Mouse (Mus musculus): ENCODE data around the gene Cry2. TPM values are rescaled to one million over a fixed set of nuclear protein-coding genes. Genes with fewer than 3 reads are reported as not detected.

The Cry2 gene
- polyA plus RNA-seq, 1 experiment from 2014 or later = 21.9 TPM

DNA sequence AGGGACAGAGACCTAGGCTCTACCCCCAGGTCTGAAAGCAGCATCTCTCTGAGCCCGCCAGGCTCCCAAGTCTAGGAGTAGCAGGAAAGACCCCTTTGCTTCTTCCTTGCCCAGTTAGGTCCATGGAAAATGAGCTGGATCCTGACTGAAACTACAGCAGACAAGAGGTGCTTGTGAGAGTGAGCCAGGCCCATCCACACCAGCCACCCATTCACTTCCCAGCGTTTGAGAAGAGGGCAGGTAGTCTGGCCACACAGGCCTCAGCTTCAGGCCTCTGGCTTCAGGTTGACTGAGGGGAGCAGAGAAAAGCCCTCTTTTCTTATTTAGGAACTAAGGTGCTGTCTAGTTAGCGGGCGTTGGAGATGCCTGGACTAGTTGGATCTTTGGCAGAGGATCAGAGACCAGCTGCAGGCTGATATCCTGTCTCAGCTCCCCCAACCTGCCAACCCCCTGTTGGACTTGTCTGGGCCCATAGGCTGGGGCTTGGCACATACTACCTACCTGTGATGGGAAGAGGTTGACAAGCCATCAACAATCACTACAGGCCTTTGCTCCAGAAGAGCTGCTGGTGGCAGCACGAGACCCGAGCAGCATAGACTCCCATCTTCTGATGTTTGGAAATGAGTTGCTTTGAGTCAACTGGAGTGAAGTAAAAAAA is 71.1 kb downstream of the Cry2 start:
- DNase-seq (ENCODE audit: low spot score, missing footprints) (no peak), ATAC-seq (ENCODE audit: low FRiP score) (no peak)
- Histone ChIP-seq H3K9ac (ENCODE audit: low read length) (no peak overlapping the region), H3K36me3 (ENCODE audit: control insufficient read depth, insufficient read depth, low read length) (peaks cover 9% of the 10 kb centered on the region; the same call in 1 of the 2 replicates), H3K27me3 (ENCODE audit: control insufficient read depth, insufficient read depth, low read length) (no peaks in the 10 kb centered on the region), H3K4me1 (ENCODE audit: control insufficient read depth, insufficient read depth, low read length) (no peaks in the 10 kb centered on the region), H3K4me3 (ENCODE audit: low read depth, low read length) (no peak overlapping the region), H3K9me3 (ENCODE audit: control insufficient read depth, low read length) (no peaks in the 10 kb centered on the region), H3K4me2 (no peak overlapping the region), H3K27ac (ENCODE audit: low read depth, low read length) (no peak overlapping the region)
- WGBS = 90% methylated on average over 6 of the region's 6 CpGs

DNA sequence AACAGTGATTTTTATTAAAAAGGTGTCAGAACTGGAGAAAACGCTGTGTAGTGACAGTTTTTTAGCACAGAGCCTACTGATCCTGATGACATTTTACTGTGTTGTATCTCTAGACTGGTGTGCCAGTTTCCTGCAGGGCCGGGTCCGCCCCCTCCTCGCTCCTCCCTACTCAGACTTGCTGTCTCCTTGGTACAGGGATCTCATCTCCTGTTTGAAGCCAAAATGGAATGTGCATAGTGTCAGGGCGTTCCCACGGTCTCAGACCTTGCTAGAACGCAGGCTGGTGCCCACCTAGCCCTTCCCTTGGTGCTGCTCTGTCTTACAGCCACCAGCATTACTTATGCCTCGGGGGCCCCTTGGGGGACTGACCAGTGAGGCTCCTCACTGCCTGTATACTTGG is 72.0 kb downstream of the Cry2 start:
- ATAC-seq (ENCODE audit: low FRiP score) (no peak), DNase-seq (ENCODE audit: low spot score, missing footprints) (no peak)
- Histone ChIP-seq H3K36me3 (ENCODE audit: control insufficient read depth, insufficient read depth, low read length) (peaks cover 12% of the 10 kb centered on the region; the same call in 1 of the 2 replicates), H3K9ac (ENCODE audit: low read length) (no peak overlapping the region), H3K27me3 (ENCODE audit: control insufficient read depth, insufficient read depth, low read length) (no peaks in the 10 kb centered on the region), H3K4me2 (no peak overlapping the region), H3K9me3 (ENCODE audit: control insufficient read depth, low read length) (no peaks in the 10 kb centered on the region), H3K4me3 (ENCODE audit: low read depth, low read length) (no peak overlapping the region), H3K27ac (ENCODE audit: low read depth, low read length) (no peak overlapping the region), H3K4me1 (ENCODE audit: control insufficient read depth, insufficient read depth, low read length) (no peaks in the 10 kb centered on the region)
- 80% methylated on average over 8 of the region's 8 CpGs for WGBS

DNA sequence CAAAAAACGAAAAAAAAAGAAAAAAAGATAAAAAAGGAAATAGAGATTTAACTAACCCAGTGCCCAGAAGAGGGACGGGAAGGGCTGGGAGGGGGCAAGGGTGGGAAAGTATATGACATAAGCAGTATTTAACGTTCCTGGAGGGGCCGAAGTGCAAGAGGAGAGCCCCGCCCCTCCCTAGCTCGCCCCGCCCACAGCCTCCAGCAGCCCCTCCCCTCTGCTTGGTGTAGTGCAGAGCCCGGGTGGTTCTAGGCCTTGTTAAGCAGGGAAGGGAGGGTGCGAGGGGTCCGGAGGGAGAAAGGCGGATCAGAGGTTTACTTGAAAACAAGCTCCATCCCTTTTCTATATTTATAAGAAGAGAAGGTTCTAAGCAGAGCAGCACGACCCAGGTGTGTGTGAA is 73.0 kb downstream of the Cry2 start:
- H3K27me3 ChIP-seq (ENCODE audit: control insufficient read depth, insufficient read depth, low read length) = no peaks in the 10 kb centered on the region
- no peaks in the 10 kb centered on the region for H3K9me3 ChIP-seq (ENCODE audit: control insufficient read depth, low read length)
- no peak overlapping the region for H3K9ac ChIP-seq (ENCODE audit: low read length)
- ATAC-seq (ENCODE audit: low FRiP score) (peak; percentile 59), DNase-seq (ENCODE audit: low spot score, missing footprints) (no peak)
- H3K4me3 ChIP-seq (ENCODE audit: low read depth, low read length) = no peak overlapping the region
- no peaks in the 10 kb centered on the region for H3K4me1 ChIP-seq (ENCODE audit: control insufficient read depth, insufficient read depth, low read length)
- 19% methylated on average over 12 of the region's 12 CpGs for WGBS
- no peak overlapping the region for H3K4me2 ChIP-seq
- H3K36me3 ChIP-seq (ENCODE audit: control insufficient read depth, insufficient read depth, low read length) = peaks cover 12% of the 10 kb centered on the region; the same call in 1 of the 2 replicates
- no peak overlapping the region for H3K27ac ChIP-seq (ENCODE audit: low read depth, low read length)

DNA sequence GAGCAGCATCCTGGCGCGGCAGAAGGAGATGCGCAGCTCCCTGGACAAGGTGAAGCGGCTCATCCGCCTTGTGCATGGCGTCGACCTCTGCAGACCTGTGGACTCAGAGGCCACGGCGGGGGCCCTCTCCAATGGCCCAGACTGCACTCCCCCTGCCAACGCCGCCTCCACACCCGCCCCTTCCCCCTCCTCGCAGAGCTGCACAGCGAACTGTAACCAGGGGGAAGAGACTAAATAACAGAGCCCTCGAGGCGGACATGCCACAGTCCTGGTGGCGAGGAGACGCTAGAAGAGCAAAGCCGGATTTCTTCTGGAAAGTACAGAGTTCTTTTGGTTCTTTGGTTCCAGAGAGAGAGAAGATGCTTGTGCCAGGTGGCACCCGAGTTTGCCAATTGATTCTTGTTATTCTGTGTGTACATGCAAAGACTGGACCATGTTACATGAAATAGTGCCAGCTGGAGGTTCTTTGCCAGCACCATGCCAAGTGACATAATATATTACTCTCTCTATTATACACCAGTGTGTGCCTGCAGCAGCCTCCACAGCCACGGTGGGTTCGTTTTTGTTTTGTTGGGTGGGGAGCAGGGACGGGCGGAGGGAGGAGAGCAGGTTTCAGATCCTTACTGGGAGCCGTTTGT is 73.5 kb downstream of the Cry2 start:
- Histone ChIP-seq H3K9me3 (ENCODE audit: control insufficient read depth, low read length) (no peaks in the 10 kb centered on the region), H3K27ac (ENCODE audit: low read depth, low read length) (no peak overlapping the region), H3K27me3 (ENCODE audit: control insufficient read depth, insufficient read depth, low read length) (no peaks in the 10 kb centered on the region), H3K4me2 (no peak overlapping the region), H3K36me3 (ENCODE audit: control insufficient read depth, insufficient read depth, low read length) (peaks cover 12% of the 10 kb centered on the region; the same call in 1 of the 2 replicates), H3K9ac (ENCODE audit: low read length) (no peak overlapping the region), H3K4me1 (ENCODE audit: control insufficient read depth, insufficient read depth, low read length) (no peaks in the 10 kb centered on the region), H3K4me3 (ENCODE audit: low read depth, low read length) (no peak overlapping the region)
- no peak for DNase-seq (ENCODE audit: low spot score, missing footprints)
- ATAC-seq (ENCODE audit: low FRiP score) = no peak
- 72% methylated on average over 25 of the region's 25 CpGs for WGBS

DNA sequence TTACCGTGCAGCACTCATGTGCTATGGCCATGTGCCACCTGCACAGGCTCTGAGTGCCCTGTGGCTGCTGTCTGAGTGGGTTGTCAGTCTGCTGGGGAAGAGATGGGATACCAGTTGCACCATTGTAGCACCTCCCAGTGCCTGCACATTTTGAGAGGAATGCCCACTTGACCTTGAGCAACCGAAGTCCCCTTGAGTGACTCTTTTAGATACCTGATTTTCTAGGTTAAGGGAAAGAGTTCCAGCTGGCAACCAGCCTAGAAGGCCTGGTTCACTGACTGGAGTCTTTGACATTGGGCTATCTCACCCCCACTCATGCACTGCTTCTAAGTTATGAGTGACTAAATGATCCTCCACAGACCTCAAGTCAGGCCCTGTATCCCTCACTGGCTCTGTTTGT is 74.5 kb downstream of the Cry2 start:
- 96% methylated on average over 2 of the region's 2 CpGs for WGBS
- Histone ChIP-seq H3K27ac (ENCODE audit: low read depth, low read length) (no peak overlapping the region), H3K4me2 (no peak overlapping the region), H3K36me3 (ENCODE audit: control insufficient read depth, insufficient read depth, low read length) (peaks cover 12% of the 10 kb centered on the region; the same call in 1 of the 2 replicates), H3K9me3 (ENCODE audit: control insufficient read depth, low read length) (no peaks in the 10 kb centered on the region), H3K4me3 (ENCODE audit: low read depth, low read length) (no peak overlapping the region), H3K4me1 (ENCODE audit: control insufficient read depth, insufficient read depth, low read length) (no peaks in the 10 kb centered on the region), H3K27me3 (ENCODE audit: control insufficient read depth, insufficient read depth, low read length) (no peaks in the 10 kb centered on the region), H3K9ac (ENCODE audit: low read length) (no peak overlapping the region)
- ATAC-seq (ENCODE audit: low FRiP score) (no peak), DNase-seq (ENCODE audit: low spot score, missing footprints) (no peak)

DNA sequence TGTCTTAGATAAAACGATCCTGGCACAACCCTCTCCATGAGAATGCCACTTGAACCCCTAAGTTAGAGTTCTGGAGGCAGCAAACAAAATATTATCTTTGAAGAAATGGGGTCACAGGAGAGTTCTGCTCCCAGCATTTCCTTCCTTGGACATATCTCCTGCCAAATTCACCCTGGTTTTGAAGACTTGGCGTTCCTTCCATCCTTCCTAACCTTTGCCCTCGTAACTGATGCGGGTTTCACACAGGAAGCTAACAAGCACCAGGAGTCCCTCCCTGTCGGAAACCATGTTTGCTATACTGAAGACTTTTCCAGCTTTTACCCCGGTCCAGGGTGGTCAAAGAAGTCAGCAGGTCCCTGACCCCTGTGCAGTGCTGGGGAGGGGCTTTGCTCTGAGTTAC is 79.6 kb downstream of the Cry2 start:
- 68% methylated on average over 6 of the region's 6 CpGs for WGBS
- DNase-seq (ENCODE audit: low spot score, missing footprints) (no peak), ATAC-seq (ENCODE audit: low FRiP score) (no peak)
- Histone ChIP-seq H3K36me3 (ENCODE audit: control insufficient read depth, insufficient read depth, low read length) (peaks cover 10% of the 10 kb centered on the region; the same call in 1 of the 2 replicates), H3K9me3 (ENCODE audit: control insufficient read depth, low read length) (no peaks in the 10 kb centered on the region), H3K27me3 (ENCODE audit: control insufficient read depth, insufficient read depth, low read length) (no peaks in the 10 kb centered on the region), H3K4me1 (ENCODE audit: control insufficient read depth, insufficient read depth, low read length) (peaks cover 6% of the 10 kb centered on the region; the same call in 1 of the 2 replicates), H3K9ac (ENCODE audit: low read length) (no peak overlapping the region), H3K4me2 (no peak overlapping the region), H3K4me3 (ENCODE audit: low read depth, low read length) (no peak overlapping the region), H3K27ac (ENCODE audit: low read depth, low read length) (no peak overlapping the region)

Small RNAs within 50 kb of the gene (microRNA-seq; reads per million reads assigned to microRNA genes)
- gene Mir7000 = 1.7 reads per million

Other genes starting within 250 kb of the Cry2 start
- gene Pex16, start 59.4 kb downstream of the Cry2 start, polyA plus RNA-seq (2014; fragmentation: Nextera tagmentation; extraction: Ambion mirVana) = 17.7 and 20.0 TPM in 2 replicates
- gene Large2, start 59.2 kb downstream of the Cry2 start, polyA plus RNA-seq (2014; fragmentation: Nextera tagmentation; extraction: Ambion mirVana) = 8.9 and 10.6 TPM in 2 replicates
- 1.5 and 2.0 TPM in 2 replicates for gene 1700029I15Rik, start 51.5 kb downstream of the Cry2 start, polyA plus RNA-seq (2014; fragmentation: Nextera tagmentation; extraction: Ambion mirVana)
- gene Mapk8ip1, start 32.8 kb downstream of the Cry2 start, polyA plus RNA-seq (2014; fragmentation: Nextera tagmentation; extraction: Ambion mirVana) = 34.5 and 37.1 TPM in 2 replicates
- gene Slc35c1, start 26.5 kb upstream of the Cry2 start, polyA plus RNA-seq (2014; fragmentation: Nextera tagmentation; extraction: Ambion mirVana) = 9.2 and 9.5 TPM in 2 replicates
- gene Chst1, start 165.7 kb upstream of the Cry2 start, polyA plus RNA-seq (2014; fragmentation: Nextera tagmentation; extraction: Ambion mirVana) = 4.2 and 4.3 TPM in 2 replicates